Mouse (Mus musculus): Measurements from ENCODE around the gene Psmd14. TPM values are rescaled to one million over a fixed set of nuclear protein-coding genes. Genes with fewer than 3 reads are reported as not detected.

Psmd14 gene
- total RNA-seq (2015; ENCODE audit: low replicate concordance) = 78.4 and 110 TPM in 2 replicates
- total RNA-seq (2017; ENCODE audit: low replicate concordance) = 51.5 and 58.0 TPM in 2 replicates

DNA sequence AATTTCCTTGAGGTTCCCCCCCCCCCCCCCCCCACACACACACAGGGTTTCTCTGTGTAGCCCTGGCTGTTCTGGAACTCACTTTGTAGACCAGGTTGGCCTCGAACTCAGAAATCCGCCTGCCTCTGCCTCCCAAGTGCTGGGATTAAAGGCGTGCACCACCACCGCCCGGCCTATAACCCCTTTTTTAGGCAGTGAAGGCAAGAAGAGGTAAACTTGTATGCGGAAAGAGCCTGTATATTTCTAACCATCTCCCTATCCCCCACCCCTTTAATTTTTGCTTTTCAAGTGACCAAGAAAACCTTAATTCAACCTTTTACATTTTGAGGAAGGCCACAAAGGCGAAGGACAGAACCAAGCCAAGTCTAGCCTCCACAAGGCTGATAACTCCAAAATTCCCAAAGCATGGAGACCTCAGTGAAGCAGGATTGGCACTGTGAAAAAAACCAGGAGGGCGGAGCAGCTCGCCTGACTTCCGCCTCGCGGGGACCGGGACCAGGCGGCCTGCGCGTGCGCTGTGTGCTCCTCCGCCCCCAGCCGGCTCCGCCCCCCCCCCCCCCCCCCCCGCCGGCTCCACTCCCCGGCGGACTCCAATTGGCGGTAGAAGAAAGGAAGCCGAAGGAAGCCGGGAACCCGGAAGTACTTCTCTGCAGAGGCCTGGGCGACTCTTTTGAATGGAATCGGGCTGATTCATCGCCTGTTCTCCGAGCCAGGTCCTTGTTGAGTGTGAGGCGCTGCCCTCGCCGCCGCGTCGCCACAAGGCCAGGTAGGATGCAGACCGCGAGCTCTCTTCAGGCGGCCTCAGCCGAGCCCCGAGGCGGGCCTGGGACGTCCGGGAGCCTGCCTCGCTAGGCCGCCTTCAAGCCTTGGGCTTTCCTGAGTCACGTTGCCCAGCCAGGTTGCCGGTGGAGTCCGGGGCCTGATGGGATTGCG lies at the start of gene Psmd14:
TSS of gene Psmd14 (plus strand) at position 587 of the 933 bp plus-strand sequence.
- ATAC-seq (replicated peaks; ENCODE audit: low FRiP score, poor library complexity, severe bottlenecking) = peak; percentile 95

- ATAC-seq (replicated peaks; ENCODE audit: low FRiP score, poor library complexity, severe bottlenecking) = no peak
Measured at GRCm38 (mm10) chr2:61662833-61663232, 48.7 kb upstream of the Psmd14 start.

GRCm38 (mm10) chr2:61663573-61664241 lies 47.8 kb upstream of the Psmd14 start:
- no peak for ATAC-seq (replicated peaks; ENCODE audit: low FRiP score, poor library complexity, severe bottlenecking)

- ATAC-seq (replicated peaks; ENCODE audit: low FRiP score, poor library complexity, severe bottlenecking) = no peak
Measured at GRCm38 (mm10) chr2:61667420-61667819, 44.1 kb upstream of the Psmd14 start.

DNA sequence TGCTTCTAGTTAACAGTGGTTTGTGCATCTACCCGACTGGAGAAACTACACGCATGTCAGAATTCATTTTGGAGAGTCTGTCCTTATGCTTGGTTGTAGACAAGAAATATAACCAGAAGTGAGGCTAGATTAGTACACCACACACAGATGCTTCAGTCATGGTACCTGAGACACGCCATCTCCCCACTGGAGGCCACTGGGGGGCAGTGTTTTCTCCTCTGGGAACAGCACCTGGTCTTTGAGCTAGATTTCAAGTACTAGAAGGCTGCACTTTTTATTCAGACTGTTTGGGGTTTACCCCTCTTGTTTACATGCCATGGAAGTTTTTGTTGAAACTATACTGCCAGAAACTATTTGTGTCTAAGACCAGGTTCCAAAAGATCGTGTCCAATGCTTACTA lies 43.2 kb upstream of the Psmd14 start:
- peak; percentile 57; the same call in 1 of the 2 replicates for ATAC-seq (replicated peaks; ENCODE audit: low FRiP score, poor library complexity, severe bottlenecking)

- no peak for ATAC-seq (replicated peaks; ENCODE audit: low FRiP score, poor library complexity, severe bottlenecking)
Measured at GRCm38 (mm10) chr2:61674555-61674954, 36.9 kb upstream of the Psmd14 start.

GRCm38 (mm10) chr2:61681572-61681971 lies 29.9 kb upstream of the Psmd14 start:
- no peak for ATAC-seq (replicated peaks; ENCODE audit: low FRiP score, poor library complexity, severe bottlenecking)

- ATAC-seq (replicated peaks; ENCODE audit: low FRiP score, poor library complexity, severe bottlenecking) = no peak
Measured at GRCm38 (mm10) chr2:61686533-61686932, 25.0 kb upstream of the Psmd14 start.

DNA sequence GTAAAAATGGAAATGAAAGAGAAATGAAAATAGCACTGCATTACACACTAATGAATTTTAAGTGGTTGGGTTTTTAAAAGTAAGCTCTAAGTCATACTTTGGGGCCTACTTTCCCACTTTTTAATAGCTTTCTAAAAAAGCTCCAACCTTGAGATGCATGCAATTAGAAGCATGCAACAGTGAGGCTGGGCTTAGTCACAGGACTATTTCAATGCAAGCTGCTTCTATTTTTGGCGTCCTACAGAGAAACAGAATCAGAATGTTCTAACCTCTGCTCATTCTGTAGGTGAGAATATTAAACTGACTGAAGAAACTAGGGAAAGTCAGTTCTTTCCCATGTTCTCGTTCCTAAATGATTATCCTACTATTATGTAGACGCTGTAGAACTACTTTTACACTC lies 22.4 kb upstream of the Psmd14 start:
- no peak for ATAC-seq (replicated peaks; ENCODE audit: low FRiP score, poor library complexity, severe bottlenecking)

GRCm38 (mm10) chr2:61709570-61709969 lies 1.9 kb upstream of the Psmd14 start:
- no peak for ATAC-seq (replicated peaks; ENCODE audit: low FRiP score, poor library complexity, severe bottlenecking)

DNA sequence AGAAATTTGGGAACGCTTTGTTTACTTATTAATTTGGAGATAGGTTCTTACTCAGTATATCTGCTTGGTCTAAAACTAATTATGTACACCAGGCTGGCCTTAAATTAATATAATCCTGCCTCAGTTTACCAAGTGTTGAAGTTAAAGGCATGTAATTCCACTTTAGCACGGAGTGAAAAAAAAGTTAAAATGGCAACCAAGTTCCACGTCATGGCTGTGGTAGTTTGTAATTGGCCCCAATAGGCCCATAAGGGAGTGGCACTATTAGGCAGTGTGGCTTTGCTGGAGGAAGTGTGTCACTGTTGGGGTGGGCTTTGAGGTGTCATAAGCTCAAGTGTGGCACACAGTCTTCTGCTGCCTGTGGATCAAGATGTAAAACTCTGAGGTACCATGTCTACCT lies 1.0 kb downstream of the Psmd14 start:
- peak; percentile 58 for ATAC-seq (replicated peaks; ENCODE audit: low FRiP score, poor library complexity, severe bottlenecking)

GRCm38 (mm10) chr2:61722401-61722982 lies 11.0 kb downstream of the Psmd14 start:
- no peak for ATAC-seq (replicated peaks; ENCODE audit: low FRiP score, poor library complexity, severe bottlenecking)

DNA sequence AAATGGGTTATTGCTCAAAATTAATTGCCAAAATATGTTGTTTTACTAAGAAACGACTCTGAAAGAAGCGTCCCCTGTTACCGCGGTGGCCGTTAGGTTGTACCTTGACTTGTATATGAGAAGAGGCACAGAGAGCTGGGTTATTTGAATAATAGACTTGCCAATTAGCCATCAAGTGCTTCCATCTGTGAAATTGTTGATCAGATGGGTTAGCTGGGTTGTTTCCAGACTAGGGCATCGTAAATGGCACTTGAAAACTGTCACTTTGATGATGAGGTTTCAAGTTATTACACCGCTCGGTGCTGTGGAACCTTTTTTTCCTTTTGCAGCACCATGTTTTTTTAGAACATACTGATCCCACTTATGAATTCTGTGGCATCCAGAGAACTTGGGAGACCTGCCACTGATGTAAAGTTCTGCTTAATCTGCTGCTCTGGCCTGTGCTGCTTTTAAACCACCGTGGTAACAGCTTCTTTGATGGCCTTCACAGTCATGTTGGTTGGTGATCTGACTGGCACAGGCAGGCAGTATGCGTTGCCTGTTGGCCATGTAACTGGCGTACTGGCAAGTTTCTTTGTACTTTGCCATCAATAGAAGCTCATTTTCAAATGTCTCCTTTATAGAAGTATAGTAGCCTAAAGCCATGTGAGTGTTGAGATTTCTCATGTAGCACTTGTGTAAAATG lies 21.4 kb downstream of the Psmd14 start:
- ATAC-seq (replicated peaks; ENCODE audit: low FRiP score, poor library complexity, severe bottlenecking) = no peak

DNA sequence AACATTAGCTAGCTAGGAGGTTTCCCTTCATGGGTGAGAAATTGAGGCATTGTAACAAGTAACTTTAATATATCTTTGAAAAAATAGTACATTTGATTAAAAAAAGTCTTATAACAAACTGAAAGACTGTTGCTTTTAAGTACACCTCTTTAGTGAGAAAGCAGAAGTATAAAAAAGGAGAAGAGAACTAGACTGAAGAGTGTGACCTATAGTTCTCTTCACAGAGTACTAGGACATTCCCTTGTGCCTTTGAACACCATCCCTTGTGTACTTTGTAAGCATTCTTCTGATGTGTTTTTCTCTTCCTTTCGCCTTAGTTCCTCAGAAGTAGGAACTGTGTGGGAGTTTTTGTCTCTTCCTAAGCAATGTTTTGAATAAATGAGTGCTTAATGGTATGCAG lies 22.7 kb downstream of the Psmd14 start:
- no peak for ATAC-seq (replicated peaks; ENCODE audit: low FRiP score, poor library complexity, severe bottlenecking)

DNA sequence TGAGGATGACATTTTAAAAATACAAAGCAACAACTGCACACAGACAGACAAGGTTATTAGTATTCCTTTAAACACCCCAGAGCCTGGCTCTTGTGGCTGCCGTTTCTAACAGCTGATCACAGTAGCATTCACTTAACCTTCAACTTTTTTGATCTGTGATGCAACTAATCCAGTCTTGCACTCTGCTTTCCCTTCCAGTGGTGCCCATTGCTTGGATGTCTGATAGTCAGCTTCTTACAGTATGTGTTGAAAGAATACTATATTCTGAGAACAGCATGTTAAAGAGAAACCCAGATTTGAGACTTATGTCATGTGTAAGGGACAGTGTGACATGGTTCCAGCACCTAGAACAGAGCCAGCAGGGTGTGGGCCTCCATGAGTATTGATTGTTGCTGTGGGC lies 34.6 kb downstream of the Psmd14 start:
- ATAC-seq (replicated peaks; ENCODE audit: low FRiP score, poor library complexity, severe bottlenecking) = no peak

DNA sequence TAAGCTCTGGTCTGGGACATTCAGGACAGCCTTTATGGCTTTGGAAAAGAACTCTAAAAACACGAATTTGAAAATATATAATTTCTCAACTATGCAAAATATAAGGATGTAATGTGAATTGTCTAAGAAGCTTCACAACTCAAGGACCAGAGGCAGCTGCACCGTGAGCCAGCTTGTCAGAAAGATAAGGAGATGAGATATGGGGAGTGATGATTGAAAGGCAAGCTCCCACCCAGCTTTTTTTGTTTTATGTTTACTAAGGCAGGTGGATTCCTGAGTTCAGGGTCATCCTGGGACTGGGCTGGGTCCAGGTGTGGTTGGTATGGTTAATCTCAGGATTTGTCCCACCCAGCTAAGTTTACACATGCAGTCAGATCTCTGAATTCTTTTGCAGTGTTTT lies 35.1 kb downstream of the Psmd14 start:
- ATAC-seq (replicated peaks; ENCODE audit: low FRiP score, poor library complexity, severe bottlenecking) = no peak

DNA sequence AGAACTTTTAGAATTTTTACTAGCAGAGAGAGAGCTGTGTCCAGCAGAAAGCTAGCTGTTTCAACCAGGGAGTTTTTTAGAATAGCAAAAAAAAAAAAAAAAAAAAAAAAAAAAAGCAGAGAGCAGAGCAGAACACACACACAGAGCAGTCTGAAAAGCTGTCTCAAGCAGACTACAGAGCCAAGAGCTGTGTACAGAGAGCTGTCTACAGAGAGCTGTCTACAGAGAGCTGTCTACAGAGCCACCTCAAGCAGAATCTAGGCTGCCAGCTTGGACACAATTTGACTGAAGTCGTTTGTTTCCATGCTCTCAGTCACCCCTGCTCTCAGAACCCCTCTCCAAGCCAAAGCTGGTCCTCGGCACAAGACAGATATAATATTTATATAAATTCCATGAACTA lies 35.9 kb downstream of the Psmd14 start:
- no peak for ATAC-seq (replicated peaks; ENCODE audit: low FRiP score, poor library complexity, severe bottlenecking)

DNA sequence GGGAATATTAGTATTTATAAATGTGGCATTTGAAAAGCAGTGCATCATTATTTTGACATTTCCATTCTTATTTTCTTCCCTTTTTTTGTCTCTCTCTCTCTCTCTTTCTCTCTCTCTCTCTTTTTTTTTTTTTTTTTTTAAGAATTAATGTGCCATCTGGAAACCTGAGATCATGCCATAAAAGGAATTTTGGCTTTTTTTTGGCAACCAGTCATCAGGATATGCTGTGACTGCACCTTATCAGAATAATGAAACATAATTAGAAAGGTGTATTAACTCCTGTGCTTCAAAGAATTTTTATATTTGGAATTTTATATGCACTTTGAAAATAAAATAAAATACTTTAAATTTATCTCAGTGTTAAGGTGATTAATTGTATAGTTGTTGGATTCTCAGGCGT lies 39.2 kb downstream of the Psmd14 start:
- no peak for ATAC-seq (replicated peaks; ENCODE audit: low FRiP score, poor library complexity, severe bottlenecking)

- ATAC-seq (replicated peaks; ENCODE audit: low FRiP score, poor library complexity, severe bottlenecking) = no peak
Measured at GRCm38 (mm10) chr2:61751286-61751685, 39.8 kb downstream of the Psmd14 start.

- no peak for ATAC-seq (replicated peaks; ENCODE audit: low FRiP score, poor library complexity, severe bottlenecking)
Measured at GRCm38 (mm10) chr2:61752362-61752761, 40.9 kb downstream of the Psmd14 start.

All from erythroblast, adult 5-6 weeks (primary cell).